Mouse (Mus musculus) CH12.LX (cell line): ENCODE results near the gene Rpl13a. TPM values are rescaled to one million over a fixed set of nuclear protein-coding genes. Genes with fewer than 3 reads are reported as not detected.
"Not testable (repeated sequence)": the region's sequence is repeated elsewhere in the genome, so short reads cannot be mapped to it uniquely, and the experiment has no call there.

Experiments used
- DNase-seq: peaks from one replicate; pipeline ENCODE4 v3.0.0-alpha.2; 2013; ENCODE audit errors: extremely low read depth
- H3K27ac ChIP-seq: 2 replicates; pipeline ENCODE4 v1.5.1; 2012; ENCODE audit warnings: low read depth, mild to moderate bottlenecking, control low read depth, moderate library complexity; ENCODE audit not compliant: insufficient read depth
- H3K27me3 ChIP-seq: replicated peaks from 2 replicates; pipeline ENCODE3; 2012; ENCODE audit warnings: inconsistent platforms
- H3K36me3 ChIP-seq, 2 experiments: replicated peaks in 1 of 2; 2 replicates each; pipeline versions ENCODE3 to v1.6.1; 2012; ENCODE audit warnings: inconsistent platforms in 1 of 2, low read length in 1 of 2, mild to moderate bottlenecking in 1 of 2, mixed read lengths in 1 of 2, moderate library complexity in 1 of 2; ENCODE audit not compliant: control insufficient read depth in 1 of 2, insufficient read depth in 1 of 2
- H3K4me1 ChIP-seq, 2 experiments: 2 replicates each; pipeline ENCODE4 v1.6.1; 2012; ENCODE audit warnings: inconsistent platforms in 1 of 2, moderate library complexity in 1 of 2; ENCODE audit not compliant: insufficient read depth in 2 of 2, control insufficient read depth in 1 of 2
- H3K4me2 ChIP-seq: 2 replicates; pipeline ENCODE4 v1.6.1; 2012; ENCODE audit warnings: low read depth, mild to moderate bottlenecking, control low read depth; ENCODE audit not compliant: poor library complexity, insufficient read depth, severe bottlenecking
- H3K4me3 ChIP-seq, 3 experiments: fragments of 150-350 bp in 1 of 3; sonication (generic) in 1 of 3; replicated peaks in 1 of 3; 2 replicates each; pipeline versions ENCODE3 to v1.5.1; 2011 to 2012; ENCODE audit warnings: low read depth in 2 of 3, low read length in 2 of 3, mild to moderate bottlenecking in 2 of 3, moderate library complexity in 2 of 3, control low read depth in 1 of 3, improper control_type of control experiment in 1 of 3, inconsistent platforms in 1 of 3, mixed read lengths in 1 of 3; ENCODE audit not compliant: poor library complexity in 1 of 3
- H3K79me2 ChIP-seq: replicated peaks from 2 replicates; pipeline ENCODE4 v1.6.1; 2012; ENCODE audit warnings: mild to moderate bottlenecking, moderate library complexity; ENCODE audit not compliant: control insufficient read depth, poor library complexity, insufficient read depth, severe bottlenecking; ENCODE audit errors: extremely low read depth
- H3K9ac ChIP-seq: 2 replicates; pipeline ENCODE4 v1.6.1; 2012; ENCODE audit warnings: low read depth, mild to moderate bottlenecking, control low read depth, moderate library complexity; ENCODE audit not compliant: insufficient read depth
- H3K9me3 ChIP-seq: replicated peaks from 2 replicates; pipeline ENCODE3; 2012; ENCODE audit warnings: low read length, inconsistent platforms, mixed read lengths
- CHD1 ChIP-seq: IDR thresholded peaks from 2 replicates; pipeline ENCODE4 v1.6.1; 2012; ENCODE audit warnings: low read depth, low read length, improper control_type of control experiment, inconsistent platforms
- CHD2 ChIP-seq: IDR thresholded peaks from 2 replicates; pipeline ENCODE4 v1.6.1; 2011; ENCODE audit warnings: low read length, improper control_type of control experiment
- CTCF ChIP-seq, 2 experiments: IDR thresholded peaks in 1 of 2; conservative IDR thresholded peaks in 1 of 2; 2 replicates each; pipeline ENCODE4 v1.5.1; 2011 to 2012; ENCODE audit warnings: low read depth in 2 of 2, low read length in 2 of 2, improper control_type of control experiment in 1 of 2, inconsistent platforms in 1 of 2, mild to moderate bottlenecking in 1 of 2, moderate library complexity in 1 of 2
- E2F4 ChIP-seq: IDR thresholded peaks from 2 replicates; pipeline ENCODE4 v1.6.1; 2011; ENCODE audit warnings: low read depth, low read length, improper control_type of control experiment; ENCODE audit not compliant: insufficient replicate concordance
- EP300 ChIP-seq: IDR thresholded peaks from 2 replicates; pipeline ENCODE4 v1.6.1; 2011; ENCODE audit warnings: low read length, improper control_type of control experiment
- GABPA ChIP-seq: IDR thresholded peaks from 2 replicates; pipeline ENCODE4 v1.6.1; 2012; ENCODE audit warnings: low read depth, low read length, improper control_type of control experiment, inconsistent platforms; ENCODE audit not compliant: insufficient replicate concordance
- HCFC1 ChIP-seq: IDR thresholded peaks from 2 replicates; pipeline ENCODE4 v1.6.1; 2012; ENCODE audit warnings: low read depth, mild to moderate bottlenecking, inconsistent platforms, low read length, improper control_type of control experiment
- KAT2A ChIP-seq: IDR thresholded peaks from 2 replicates; pipeline ENCODE4 v1.6.1; 2012; ENCODE audit warnings: low read length, improper control_type of control experiment, inconsistent platforms; ENCODE audit not compliant: insufficient replicate concordance
- MAFK ChIP-seq: IDR thresholded peaks from 2 replicates; pipeline ENCODE4 v1.6.1; 2011; ENCODE audit warnings: low read length, improper control_type of control experiment; ENCODE audit not compliant: insufficient replicate concordance
- MAX ChIP-seq: IDR thresholded peaks from 2 replicates; pipeline ENCODE4 v1.6.1; 2011; ENCODE audit warnings: low read length, improper control_type of control experiment
- MEF2A ChIP-seq: IDR thresholded peaks from 2 replicates; pipeline ENCODE4 v1.6.1; 2014; ENCODE audit warnings: low read depth, mild to moderate bottlenecking, inconsistent platforms, low read length, improper control_type of control experiment, borderline replicate concordance
- MXI1 ChIP-seq: IDR thresholded peaks from 2 replicates; pipeline ENCODE4 v1.6.1; 2011; ENCODE audit warnings: mild to moderate bottlenecking, low read depth, low read length, improper control_type of control experiment
- MYC ChIP-seq: IDR thresholded peaks from 2 replicates; pipeline ENCODE4 v1.6.1; 2011; ENCODE audit warnings: low read depth, mild to moderate bottlenecking, improper control_type of control experiment, low read length
- NRF1 ChIP-seq: IDR thresholded peaks from 2 replicates; pipeline ENCODE4 v1.6.1; 2014; ENCODE audit warnings: low read depth, mild to moderate bottlenecking, inconsistent platforms, low read length, improper control_type of control experiment, moderate library complexity
- PAX5 ChIP-seq: IDR thresholded peaks from 2 replicates; pipeline ENCODE4 v1.6.1; 2012; ENCODE audit warnings: low read length, inconsistent platforms, mixed read lengths
- POLR2A ChIP-seq: IDR thresholded peaks from 2 replicates; pipeline ENCODE4 v1.6.1; 2011; ENCODE audit warnings: low read depth, mild to moderate bottlenecking, improper control_type of control experiment, low read length
- POLR2AphosphoS2 ChIP-seq: IDR thresholded peaks from 2 replicates; pipeline ENCODE4 v1.6.1; 2011; ENCODE audit warnings: low read depth, low read length, improper control_type of control experiment
- RAD21 ChIP-seq: IDR thresholded peaks from 2 replicates; pipeline ENCODE4 v1.6.1; 2011; ENCODE audit warnings: low read depth, mild to moderate bottlenecking, low read length, improper control_type of control experiment, moderate library complexity
- RCOR1 ChIP-seq: conservative IDR thresholded peaks from 2 replicates; pipeline ENCODE4 v1.6.1; 2012; ENCODE audit warnings: low read depth, mild to moderate bottlenecking, inconsistent platforms, low read length, improper control_type of control experiment
- TCF12 ChIP-seq: IDR thresholded peaks from 2 replicates; pipeline ENCODE4 v1.6.1; 2014; ENCODE audit warnings: low read depth, mild to moderate bottlenecking, inconsistent platforms, low read length, improper control_type of control experiment
- UBTF ChIP-seq: IDR thresholded peaks from 2 replicates; pipeline ENCODE4 v1.6.1; 2012; ENCODE audit warnings: low read depth, mild to moderate bottlenecking, inconsistent platforms, low read length, improper control_type of control experiment, moderate library complexity
- ZC3H11A ChIP-seq: IDR thresholded peaks from 2 replicates; pipeline ENCODE4 v1.6.1; 2012; ENCODE audit warnings: low read depth, mild to moderate bottlenecking, inconsistent platforms, low read length, improper control_type of control experiment
- ZMIZ1 ChIP-seq: IDR thresholded peaks from 2 replicates; pipeline ENCODE4 v1.6.1; 2012; ENCODE audit warnings: low read depth, mild to moderate bottlenecking, inconsistent platforms, low read length, improper control_type of control experiment
- dilution Hi-C: fragments of 300-500 bp; cut with MboI; formaldehyde crosslinking; loops from 2 replicates; pipeline ENCODE4 v1.14.3; 2020; ENCODE audit warnings: low sequenced_read_pairs; ENCODE audit not compliant: extremely low pct_unique_long_range_greater_than_20kb, extremely low pct_ligation_motif_present
- in situ Hi-C: fragments of 300-500 bp; cut with MboI; formaldehyde crosslinking; loops from 3 replicates; pipeline ENCODE4 v1.14.3; 2019; ENCODE audit warnings: low sequenced_read_pairs, low pct_ligation_motif_present, low pct_unique_long_range_greater_than_20kb, mixed read lengths
- polyA plus RNA-seq: library from polyadenylated mRNA; unstranded; fragments of >175 nt; gene quantifications from 2 replicates; pipeline ENCODE4 v1.2.1, GENCODE M21; 2012; ENCODE audit warnings: low read depth; ENCODE audit not compliant: insufficient read length
- total RNA-seq, 2 experiments: library from RNA; depleted of rRNA; stranded (reverse); fragments of 300-350 nt in 1 of 2; fragments of >200 nt in 1 of 2; gene quantifications; 2 replicates each; pipeline ENCODE4 v1.2.3; 2012 to 2014

Gene Rpl13a
- total and polyA plus RNA-seq, 3 experiments, result 2,822 to 5,043 (median 4,154) TPM

GRCm38 (mm10) chr7:45126147-45126843, 2.3 kb downstream of the Rpl13a start:
- Histone ChIP-seq H3K4me2 (peak overlapping the region; percentile 68), H3K9ac (peak overlapping the region; percentile 100), H3K27me3 (no peaks in the 10 kb centered on the region), H3K4me1 (peaks cover 12 to 37% of the 10 kb centered on the region in 2 experiments), H3K79me2 (peaks cover 44% of the 10 kb centered on the region), H3K36me3 (peaks cover 40 to 56% of the 10 kb centered on the region in 2 experiments), H3K9me3 (no peaks in the 10 kb centered on the region), H3K4me3 (peak overlapping the region; percentile 93 to 100 (median 94)), H3K27ac (peak overlapping the region; percentile 93)
- dilution Hi-C loops (no loop called here), in situ Hi-C loops (loop anchor here (5.0 kb wide), 1 partner anchor 44 kb away; no protein-coding TSS in a partner anchor)
- TF ChIP-seq EP300 (no peak), NRF1 (no peak), CHD2 (no peak), MAX (no peak), TCF12 (no peak), MEF2A (no peak), CHD1 (0 out of 2 replicates have a peak, but pooled peaks have one; percentile 79), CTCF (conservative IDR thresholded peaks at IDR 0.05 in 1 of 2, IDR thresholded peaks at IDR 0.05 in 1 of 2; ENCODE audit: low read depth in 2 of 2, low read length in 2 of 2) (no peak), KAT2A (0 out of 2 replicates have a peak, but pooled peaks have one; percentile 16), ZMIZ1 (peak; percentile 24; the same call in 1 of the 2 replicates)
- no peak for DNase-seq

- H3K79me2 ChIP-seq, result peaks cover 44% of the 10 kb centered on the region
- peak overlapping the region; percentile 93; the same call in 1 of the 2 replicates for H3K27ac ChIP-seq
- DNase-seq, H3K9me3 ChIP-seq, dilution Hi-C loops, H3K27me3 ChIP-seq: not testable (repeated sequence)
- peaks cover 46 to 58% of the 10 kb centered on the region in 2 experiments for H3K36me3 ChIP-seq
- H3K4me2 ChIP-seq, result peak overlapping the region; percentile 68
- TF ChIP-seq POLR2A, result peak; percentile 1; the same call in 1 of the 2 replicates
- peak overlapping the region; percentile 100; the same call in 1 of the 2 replicates for H3K9ac ChIP-seq
- H3K4me3 ChIP-seq, result peak overlapping the region in 2 of 3 experiments; percentile 93 to 100
- peaks cover 12 to 43% of the 10 kb centered on the region in 2 experiments for H3K4me1 ChIP-seq
- in situ Hi-C loops, result loop anchor here (5.0 kb wide), 1 partner anchor 43 kb away; no protein-coding TSS in a partner anchor
These were observed 2.9 kb downstream of the Rpl13a start for GRCm38 (mm10) chr7:45125649-45126048.

- in situ Hi-C loops (loop anchor here (5.0 kb wide), 1 partner anchor 43 kb away; no protein-coding TSS in a partner anchor), dilution Hi-C loops (no loop called here)
- peak overlapping the region in 1 of 3 experiments; percentile 93 for H3K4me3 ChIP-seq
These were observed 3.4 kb downstream of the Rpl13a start for GRCm38 (mm10) chr7:45125144-45125600.

More at GRCm38 (mm10) chr7:45125144-45125600, 3.4 kb downstream of the Rpl13a start:
- TF ChIP-seq CHD2 (no peak), PAX5 (no peak), RCOR1 (no peak), POLR2AphosphoS2 (no peak), CHD1 (no peak), MAFK (no peak), MYC (no peak), UBTF (no peak), HCFC1 (no peak), MXI1 (no peak), E2F4 (no peak), RAD21 (no peak), GABPA (no peak), ZC3H11A (no peak)
- 0 out of 2 replicates have a peak overlapping the region, but pooled peaks have one; percentile 68 for H3K4me2 ChIP-seq
- H3K27me3 ChIP-seq, result no peaks in the 10 kb centered on the region
- H3K9ac ChIP-seq, result no peak overlapping the region
- peak overlapping the region; percentile 82; the same call in 1 of the 2 replicates for H3K27ac ChIP-seq
- peaks cover 51 to 63% of the 10 kb centered on the region in 2 experiments for H3K36me3 ChIP-seq
- H3K4me1 ChIP-seq, result peaks cover 12 to 48% of the 10 kb centered on the region in 2 experiments
- no peaks in the 10 kb centered on the region for H3K9me3 ChIP-seq
- DNase-seq, result peak; percentile 56
- H3K79me2 ChIP-seq, result peaks cover 44% of the 10 kb centered on the region
